Mouse (Mus musculus) stomach, embryonic 15.5 days (tissue): ENCODE measurements around the gene Pcsk5. TPM values are rescaled to one million over a fixed set of nuclear protein-coding genes. Genes with fewer than 3 reads are reported as not detected.
A peak's percentile ranks its signal among the peaks of the same experiment; 100 is the strongest.
"Not testable (repeated sequence)": the region's sequence is repeated elsewhere in the genome, so short reads cannot be mapped to it uniquely, and the experiment has no call there.

Experiments used
- ATAC-seq: fragments of 200-750 bp; cut with Nextera tagmentation; 2 replicates; pipeline ENCODE4 v1.8.0; 2017; ENCODE audit warnings: low read depth, moderate number of reproducible peaks, moderate TSS enrichment; ENCODE audit not compliant: insufficient read depth, low FRiP score
- H3K27ac ChIP-seq: fragments of 300-500 bp; sonication (generic); 2 replicates; pipeline ENCODE4 v1.5.1; 2015; ENCODE audit warnings: mild to moderate bottlenecking, inconsistent platforms
- H3K27me3 ChIP-seq: fragments of 300-500 bp; sonication (generic); replicated peaks from 2 replicates; pipeline ENCODE4 v1.6.1; 2015; ENCODE audit warnings: inconsistent platforms
- H3K36me3 ChIP-seq: fragments of 300-500 bp; sonication (generic); 2 replicates; pipeline ENCODE4 v1.6.1; 2015; ENCODE audit warnings: inconsistent platforms
- H3K4me1 ChIP-seq: fragments of 300-500 bp; sonication (generic); 2 replicates; pipeline ENCODE4 v1.6.1; 2015; ENCODE audit warnings: inconsistent platforms
- H3K4me2 ChIP-seq: fragments of 300-500 bp; sonication (generic); 2 replicates; pipeline ENCODE4 v1.6.1; 2015; ENCODE audit warnings: mild to moderate bottlenecking, inconsistent platforms
- H3K4me3 ChIP-seq: fragments of 300-500 bp; sonication (generic); replicated peaks from 2 replicates; pipeline ENCODE4 v1.5.1; 2015; ENCODE audit warnings: inconsistent platforms
- H3K9ac ChIP-seq: fragments of 300-500 bp; sonication (generic); 2 replicates; pipeline ENCODE4 v1.6.1; 2015; ENCODE audit warnings: inconsistent platforms
- H3K9me3 ChIP-seq: fragments of 300-500 bp; sonication (generic); 2 replicates; pipeline ENCODE4 v1.6.1; 2016; ENCODE audit warnings: inconsistent platforms
- WGBS: fragments of 180-500 bp; shearing (Covaris S2); methylation state at CpG from one replicate; pipeline ENCODE4 v1.1.7; 2015; 5-methylcytosine and 5-hydroxymethylcytosine counted together
- polyA plus RNA-seq: library from polyadenylated mRNA; unstranded; fragments of >200 nt; fragmentation: Nextera tagmentation; extraction: Ambion mirVana; gene quantifications from 2 replicates; pipeline ENCODE4 v1.2.1, GENCODE M21; 2015

The Pcsk5 gene
- polyA plus RNA-seq, 1 experiment from 2014 or later = 18.0 TPM

DNA sequence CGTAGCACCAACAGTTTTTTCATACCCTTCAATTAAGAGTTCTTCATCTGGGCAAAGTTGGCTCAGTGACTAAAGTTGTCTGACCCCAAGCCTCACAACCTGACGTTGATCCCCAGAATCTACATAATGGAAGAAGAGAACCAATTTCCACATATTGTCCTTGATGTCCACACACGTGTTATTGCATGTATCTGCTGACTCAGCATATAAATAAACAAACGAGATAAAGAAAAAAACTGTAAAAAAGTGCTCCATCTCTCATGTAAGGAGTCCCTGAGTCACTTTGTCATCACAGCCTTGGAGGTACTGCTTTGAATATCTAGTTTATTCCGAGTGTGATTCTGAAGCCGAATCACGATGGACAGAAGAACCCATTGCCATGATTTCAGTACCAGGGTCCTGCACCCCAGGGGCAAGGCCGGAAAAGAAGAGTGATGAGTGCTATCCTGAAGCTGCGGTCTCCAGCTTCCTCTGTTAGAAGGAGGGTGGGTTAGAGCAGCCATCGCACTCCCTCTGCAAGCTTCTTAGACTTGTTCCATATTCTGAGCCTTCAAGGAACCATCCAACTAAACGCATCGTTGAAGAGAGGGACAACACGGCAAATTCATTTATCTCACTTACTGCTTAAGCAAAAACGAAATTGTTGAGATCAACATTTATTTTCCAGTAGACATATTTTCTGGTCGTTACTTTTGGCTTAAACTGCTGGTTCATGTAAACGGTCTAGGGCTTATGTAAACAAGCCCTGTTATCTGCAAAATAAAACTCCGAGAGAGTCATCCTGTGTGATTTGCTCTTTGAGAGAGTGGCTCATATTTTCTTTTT is 348.2 kb downstream of the Pcsk5 start:
- no peaks in the 10 kb centered on the region for H3K36me3 ChIP-seq
- H3K4me2 ChIP-seq = 0 out of 2 replicates have a peak overlapping the region, but pooled peaks have one; percentile 19
- ATAC-seq = no peak

DNA sequence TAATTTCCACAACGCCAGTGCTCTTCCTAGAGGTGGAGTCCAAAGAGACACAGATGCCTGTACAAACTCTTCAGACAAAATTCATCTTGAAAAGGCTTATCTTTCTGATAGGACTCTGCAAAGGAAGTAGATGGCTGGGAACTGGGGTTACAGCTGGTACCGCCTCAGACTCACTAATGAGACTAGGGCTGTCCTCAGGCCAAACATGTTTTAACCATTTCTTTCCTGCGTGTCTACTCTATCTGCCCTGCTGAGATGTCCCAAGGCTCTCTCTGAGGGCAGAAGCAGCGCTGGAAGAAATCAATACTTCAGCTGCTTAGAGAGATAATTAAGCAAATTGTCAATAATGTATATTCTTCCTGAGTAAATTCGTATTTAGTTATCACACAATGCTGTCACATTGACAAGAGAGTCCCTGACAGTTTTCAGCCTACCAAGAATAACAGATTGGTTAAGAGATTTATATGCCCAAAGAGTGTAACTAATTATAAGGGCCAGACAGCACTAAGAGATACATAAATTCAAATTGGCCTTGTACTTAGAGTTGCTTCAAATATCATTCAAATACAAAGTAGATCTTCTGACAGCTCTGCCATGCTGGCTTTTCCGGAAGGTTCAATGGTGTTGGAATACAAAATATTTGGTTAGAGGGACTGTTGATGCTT is 355.2 kb downstream of the Pcsk5 start:
- Histone ChIP-seq H3K4me1 (no peaks in the 10 kb centered on the region), H3K36me3 (no peaks in the 10 kb centered on the region), H3K4me3 (no peak overlapping the region), H3K27ac (no peak overlapping the region), H3K9ac (no peak overlapping the region), H3K4me2 (no peak overlapping the region), H3K27me3 (no peaks in the 10 kb centered on the region), H3K9me3 (no peaks in the 10 kb centered on the region)
- 54% methylated on average over 6 of the region's 6 CpGs for WGBS
- ATAC-seq = no peak

More for the DNA sequence above, 348.2 kb downstream of the Pcsk5 start:
- Histone ChIP-seq H3K27me3 (no peaks in the 10 kb centered on the region), H3K4me3 (no peak overlapping the region), H3K27ac (no peak overlapping the region), H3K4me1 (no peaks in the 10 kb centered on the region), H3K9ac (no peak overlapping the region), H3K9me3 (no peaks in the 10 kb centered on the region)
- 50% methylated on average over 17 of the region's 17 CpGs for WGBS

DNA sequence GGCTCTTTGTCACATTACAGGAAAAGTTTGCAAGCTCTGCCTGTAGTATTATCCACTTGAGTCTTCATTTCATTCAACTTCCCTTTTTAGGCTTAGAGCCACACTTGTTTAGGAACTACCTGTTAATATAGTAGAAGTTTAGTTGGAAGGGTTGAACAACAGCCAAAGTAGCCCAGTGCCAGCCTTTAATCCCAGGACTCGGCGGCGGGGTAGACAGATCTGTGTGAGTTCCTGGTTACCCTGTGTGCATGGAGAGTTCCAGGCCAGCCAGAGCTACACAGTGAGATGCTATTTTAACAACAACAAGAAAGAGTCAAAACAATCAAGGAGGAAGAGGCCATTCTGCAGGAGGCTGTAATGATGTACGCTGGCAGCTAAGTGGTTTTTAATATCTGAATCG is 358.0 kb downstream of the Pcsk5 start:
- H3K27ac ChIP-seq = no peak overlapping the region
- no peak overlapping the region for H3K4me3 ChIP-seq
- no peaks in the 10 kb centered on the region for H3K4me1 ChIP-seq
- H3K27me3 ChIP-seq = no peaks in the 10 kb centered on the region
- no peak overlapping the region for H3K4me2 ChIP-seq
- ATAC-seq = no peak
- WGBS = 91% methylated on average over 5 of the region's 5 CpGs
- H3K36me3 ChIP-seq = no peaks in the 10 kb centered on the region
- H3K9ac ChIP-seq = no peak overlapping the region
- no peaks in the 10 kb centered on the region for H3K9me3 ChIP-seq

DNA sequence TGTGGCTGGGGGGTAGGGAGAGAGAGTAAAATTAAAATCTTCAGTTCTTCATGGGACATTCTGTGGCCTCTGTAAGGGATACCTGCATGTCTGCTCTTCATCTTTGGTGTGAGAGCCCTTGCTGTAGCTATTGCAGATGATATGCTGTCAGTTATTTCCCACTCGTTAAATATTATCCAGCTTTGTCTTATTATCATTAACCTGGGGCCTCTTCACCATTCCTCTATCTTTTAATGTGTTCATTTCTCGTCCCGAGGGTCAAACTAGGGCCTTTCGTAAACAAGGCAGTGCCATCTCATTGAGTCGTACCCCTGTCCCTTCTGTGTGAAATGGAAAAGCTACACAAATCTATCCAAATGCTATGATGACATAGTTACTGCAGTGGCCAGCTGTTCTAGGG is 361.4 kb downstream of the Pcsk5 start:
- H3K27ac ChIP-seq = no peak overlapping the region
- no peak for ATAC-seq
- no peak overlapping the region for H3K4me2 ChIP-seq
- H3K4me3 ChIP-seq = no peak overlapping the region
- no peak overlapping the region for H3K9ac ChIP-seq
- WGBS = 76% methylated on average over 5 of the region's 5 CpGs
- H3K4me1 ChIP-seq = peaks cover 5% of the 10 kb centered on the region; the same call in 1 of the 2 replicates
- no peaks in the 10 kb centered on the region for H3K27me3 ChIP-seq
- H3K36me3 ChIP-seq = no peaks in the 10 kb centered on the region
- no peaks in the 10 kb centered on the region for H3K9me3 ChIP-seq

DNA sequence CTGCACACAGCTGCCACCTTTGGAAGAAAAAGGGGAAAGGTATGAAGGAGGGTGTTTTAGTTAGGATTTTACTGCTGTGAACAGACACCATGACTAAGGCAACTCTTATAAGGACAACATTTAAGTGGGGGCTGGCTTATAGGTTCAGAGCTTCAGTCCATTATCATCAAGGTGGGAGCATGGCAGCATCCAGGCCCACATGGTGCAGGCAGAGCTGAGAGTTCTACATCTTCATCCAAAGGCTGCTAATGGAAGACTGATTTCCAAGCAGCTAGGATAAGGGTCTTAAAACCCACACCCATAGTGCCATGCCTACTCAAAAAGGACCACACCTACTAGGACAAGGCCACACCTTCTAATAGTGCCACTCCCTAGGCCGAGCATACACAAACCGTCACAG is 364.3 kb downstream of the Pcsk5 start:
- H3K4me3 ChIP-seq, H3K27me3 ChIP-seq, ATAC-seq, H3K9ac ChIP-seq, H3K9me3 ChIP-seq, H3K27ac ChIP-seq, H3K36me3 ChIP-seq, H3K4me2 ChIP-seq, H3K4me1 ChIP-seq: not testable (repeated sequence)
- WGBS = 86% methylated on average over 2 of the region's 2 CpGs

DNA sequence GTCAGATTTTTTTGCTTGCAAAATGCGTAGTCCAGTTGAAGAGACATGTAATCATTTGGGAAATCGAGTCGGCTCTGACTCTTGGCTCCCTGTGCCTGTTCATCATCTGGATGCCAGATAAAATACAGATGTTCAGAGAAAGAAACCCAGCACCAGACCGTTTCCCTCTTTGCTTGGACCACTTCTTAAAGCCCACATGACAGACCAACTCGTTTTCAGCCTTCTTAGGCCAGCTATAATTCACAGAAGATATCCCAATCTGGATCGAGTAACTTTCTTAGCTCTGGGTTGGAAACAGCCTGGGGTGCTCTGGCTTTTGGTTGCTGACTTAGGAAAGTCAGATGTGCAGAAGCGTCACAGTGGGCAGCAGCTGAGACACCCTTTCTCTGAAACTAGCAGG is 365.6 kb downstream of the Pcsk5 start:
- Histone ChIP-seq H3K4me1 (peaks cover 5% of the 10 kb centered on the region; the same call in 1 of the 2 replicates), H3K36me3 (no peaks in the 10 kb centered on the region), H3K27me3 (no peaks in the 10 kb centered on the region), H3K9me3 (no peaks in the 10 kb centered on the region), H3K4me3 (no peak overlapping the region), H3K9ac (no peak overlapping the region), H3K4me2 (no peak overlapping the region), H3K27ac (no peak overlapping the region)
- 45% methylated on average over 7 of the region's 7 CpGs for WGBS
- ATAC-seq = no peak; the same call in 1 of the 2 replicates

DNA sequence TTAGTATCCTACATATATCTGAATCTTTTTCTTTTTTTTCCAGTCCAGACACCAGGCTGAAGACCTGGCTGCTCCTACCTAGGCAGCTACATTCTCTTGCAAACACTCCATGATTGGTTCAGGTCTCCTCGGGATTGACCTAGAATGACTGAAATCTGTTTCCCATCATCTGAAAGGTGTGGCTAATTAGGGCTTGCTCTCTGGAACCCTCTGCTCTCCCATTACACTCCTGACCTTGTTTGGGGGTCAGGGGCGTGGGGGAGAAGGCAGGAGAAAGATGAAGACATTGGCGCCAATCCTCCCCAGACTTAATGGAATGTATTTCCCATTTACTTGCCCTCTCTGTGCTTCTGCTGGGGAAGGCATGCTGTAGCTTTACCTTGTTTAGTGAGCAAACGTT is 366.2 kb downstream of the Pcsk5 start:
- Histone ChIP-seq H3K9me3 (no peaks in the 10 kb centered on the region), H3K27ac (no peak overlapping the region), H3K4me1 (peaks cover 5% of the 10 kb centered on the region; the same call in 1 of the 2 replicates), H3K4me3 (no peak overlapping the region), H3K4me2 (no peak overlapping the region), H3K36me3 (no peaks in the 10 kb centered on the region), H3K27me3 (no peaks in the 10 kb centered on the region), H3K9ac (no peak overlapping the region)
- WGBS = 58% methylated on average over 4 of the region's 4 CpGs
- ATAC-seq = no peak

DNA sequence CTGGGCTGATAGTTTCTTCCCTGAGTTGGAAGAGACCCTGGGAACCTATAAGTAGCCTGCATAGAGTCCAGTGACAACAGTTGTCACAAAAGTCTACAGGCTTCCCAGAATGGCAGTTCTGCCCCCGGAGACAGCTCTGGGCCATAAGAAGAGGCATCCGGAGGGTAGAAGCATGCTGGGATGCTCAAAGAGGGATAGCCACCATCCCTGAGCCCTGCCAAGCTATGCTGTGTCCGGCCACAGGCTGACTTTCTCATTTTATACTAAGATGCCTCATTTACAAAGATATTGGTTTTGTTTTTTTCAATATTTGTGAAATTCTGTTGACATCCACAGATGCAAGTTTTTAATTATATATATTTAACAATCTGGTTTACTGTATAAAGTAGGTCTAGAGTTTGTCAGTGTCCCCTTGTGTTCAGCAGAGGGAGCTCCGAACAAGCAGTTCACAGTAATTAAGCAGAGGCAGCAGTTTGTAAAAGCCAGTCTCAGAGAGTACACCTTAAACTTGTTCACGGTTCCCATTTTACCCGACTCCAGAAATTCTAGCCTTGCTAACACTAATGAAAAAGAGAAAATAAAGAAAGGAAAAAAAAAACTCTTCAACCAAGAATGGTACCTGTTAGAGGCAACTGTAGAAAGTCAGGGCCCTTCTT is 369.7 kb downstream of the Pcsk5 start:
- Histone ChIP-seq H3K27ac (no peak overlapping the region), H3K9me3 (no peaks in the 10 kb centered on the region), H3K36me3 (no peaks in the 10 kb centered on the region), H3K9ac (no peak overlapping the region), H3K4me1 (peaks cover 5% of the 10 kb centered on the region; the same call in 1 of the 2 replicates), H3K4me3 (no peak overlapping the region), H3K27me3 (no peaks in the 10 kb centered on the region), H3K4me2 (no peak overlapping the region)
- no peak for ATAC-seq
- 53% methylated on average over 6 of the region's 6 CpGs for WGBS

DNA sequence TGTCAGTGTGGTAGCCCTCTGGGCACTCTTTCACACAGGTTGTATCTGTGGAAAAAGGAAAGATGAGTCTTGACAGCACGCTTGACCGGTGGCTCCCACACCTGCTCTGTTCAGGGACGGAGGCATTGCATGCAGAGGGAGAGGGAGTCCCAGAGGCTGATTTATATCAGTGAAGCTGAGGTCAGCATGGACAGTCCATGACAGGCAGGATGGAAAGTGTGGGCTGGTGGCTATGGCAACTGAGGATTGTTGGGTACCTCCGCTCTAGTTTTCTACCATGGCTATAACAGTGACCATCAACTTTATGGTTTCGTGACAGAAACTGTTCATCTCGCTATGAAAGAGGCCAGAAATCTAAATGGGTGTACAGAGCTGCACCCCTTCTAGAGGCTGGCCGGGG is 385.4 kb downstream of the Pcsk5 start:
- Histone ChIP-seq H3K36me3 (no peaks in the 10 kb centered on the region), H3K4me1 (no peaks in the 10 kb centered on the region), H3K4me3 (no peak overlapping the region), H3K27ac (no peak overlapping the region), H3K4me2 (no peak overlapping the region), H3K9me3 (no peaks in the 10 kb centered on the region), H3K27me3 (no peaks in the 10 kb centered on the region), H3K9ac (no peak overlapping the region)
- no peak for ATAC-seq
- 84% methylated on average over 7 of the region's 7 CpGs for whole genome bisulfite sequencing

DNA sequence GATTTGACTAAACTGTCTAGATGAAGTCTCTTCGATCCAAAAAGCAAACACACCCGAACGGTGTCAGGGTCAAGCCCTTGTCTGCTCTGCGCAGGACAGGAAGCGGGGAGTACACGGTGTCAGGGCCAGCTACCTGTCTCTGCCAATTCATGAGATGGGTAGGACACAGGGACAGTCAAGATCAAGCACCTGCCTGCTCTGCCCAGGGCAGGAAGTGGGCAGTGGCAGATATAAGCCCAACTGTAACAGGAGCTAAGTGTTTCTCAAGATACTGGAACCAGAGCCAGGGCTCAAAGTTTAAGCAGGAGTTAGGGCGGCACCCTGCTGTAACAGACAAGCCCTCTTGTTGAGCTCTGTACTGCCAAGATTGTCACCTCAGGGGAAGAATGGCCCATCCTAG is 393.9 kb downstream of the Pcsk5 start:
- Histone ChIP-seq H3K27me3 (no peaks in the 10 kb centered on the region), H3K4me2 (no peak overlapping the region), H3K27ac (no peak overlapping the region), H3K36me3 (no peaks in the 10 kb centered on the region), H3K9me3 (no peaks in the 10 kb centered on the region), H3K4me3 (no peak overlapping the region), H3K4me1 (no peaks in the 10 kb centered on the region), H3K9ac (no peak overlapping the region)
- no peak for ATAC-seq
- WGBS = 80% methylated on average over 7 of the region's 7 CpGs

DNA sequence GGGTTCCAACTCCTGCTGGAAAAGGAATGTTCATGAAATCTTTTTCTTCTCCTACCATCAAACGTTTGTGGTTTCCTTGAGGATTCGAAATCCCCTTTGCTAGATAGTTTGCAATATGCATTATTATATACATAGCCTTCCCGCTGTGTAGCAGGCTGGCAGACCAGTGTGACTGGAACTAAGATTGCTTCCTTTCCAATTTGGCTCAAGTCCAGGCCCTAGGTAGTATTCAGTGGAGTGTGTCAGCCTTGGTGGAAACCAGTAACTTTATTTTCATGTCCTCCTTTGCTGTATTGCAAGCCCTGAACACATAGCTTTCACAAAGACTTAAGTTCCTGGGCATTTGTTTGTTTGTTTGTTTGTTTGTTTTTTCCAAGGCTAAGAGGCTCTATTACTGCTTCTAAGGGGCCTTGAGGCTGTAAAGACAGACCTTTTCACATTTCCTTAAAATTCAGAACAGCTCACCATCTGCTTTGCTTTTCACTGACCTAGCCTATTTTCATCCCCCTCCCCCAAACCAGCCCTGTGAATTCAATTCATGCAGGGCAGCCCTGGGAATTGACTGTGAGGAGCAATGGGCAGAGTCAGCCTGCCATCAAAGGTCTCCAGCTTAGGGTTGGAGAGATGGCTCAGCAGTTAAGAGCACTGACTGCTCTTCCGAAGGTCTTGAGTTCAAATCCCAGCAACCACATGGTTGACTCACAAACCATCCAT is 397.8 kb downstream of the Pcsk5 start:
- Histone ChIP-seq H3K4me2 (no peak overlapping the region), H3K9ac (no peak overlapping the region), H3K9me3 (no peaks in the 10 kb centered on the region), H3K4me3 (no peak overlapping the region), H3K27ac (no peak overlapping the region), H3K27me3 (no peaks in the 10 kb centered on the region), H3K36me3 (no peaks in the 10 kb centered on the region), H3K4me1 (no peaks in the 10 kb centered on the region)
- ATAC-seq = no peak
- 55% methylated on average over 4 of the region's 4 CpGs for WGBS
